Mouse (Mus musculus): ENCODE measurements around the gene Rassf2.

DNA sequence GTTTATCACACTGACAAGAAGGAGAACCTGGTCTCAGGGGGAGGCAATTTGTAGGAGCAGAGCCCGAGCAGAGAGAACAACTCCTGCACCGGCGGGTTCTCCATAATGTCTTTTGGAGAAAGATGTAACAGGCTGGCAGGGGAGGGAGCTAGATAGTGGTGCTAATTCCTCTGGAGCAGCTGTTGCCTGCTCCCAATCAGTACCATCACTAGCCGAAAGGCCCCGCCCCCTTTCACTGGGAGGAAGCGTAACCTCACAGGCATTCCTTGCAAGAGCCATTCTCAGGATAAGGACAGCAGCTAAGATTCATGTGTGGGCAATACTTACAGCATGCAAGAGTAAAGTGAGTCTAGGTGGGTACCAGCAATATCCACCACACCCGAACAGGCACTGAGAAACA, 12.4 kb downstream of the Rassf2 start:
- TF ChIP-seq CTCF (IDR thresholded peaks at IDR 0.05; ENCODE audit: low read depth) (no peak), EP300 (IDR thresholded peaks at IDR 0.05; ENCODE audit: low read depth) (no peak)
